Mouse (Mus musculus): ENCODE measurements at regions not wholly inside any gene's neighbourhood (a gene's known extent, or its start where the extent isn't known, plus 50 kb on each side); places are given as distances from the start of the nearest gene placed in this dataset.

GRCm38 (mm10) chr9:35350046-35350552 is 70.8 kb upstream of the Cdon start:
- no peak overlapping the region for H3K4me3 ChIP-seq (ENCODE audit: low read length)
- H3K9ac ChIP-seq (ENCODE audit: low read depth, low read length), result no peak overlapping the region
- H3K4me1 ChIP-seq (ENCODE audit: control insufficient read depth, insufficient read depth, low read length), result no peaks in the 10 kb centered on the region
- no peaks in the 10 kb centered on the region for H3K27me3 ChIP-seq (ENCODE audit: control insufficient read depth, insufficient read depth, low read length)
- no peaks in the 10 kb centered on the region for H3K36me3 ChIP-seq (ENCODE audit: control insufficient read depth, insufficient read depth, low read length)
- no peak for ATAC-seq (ENCODE audit: low FRiP score, low TSS enrichment)
- no peaks in the 10 kb centered on the region for H3K9me3 ChIP-seq (ENCODE audit: control insufficient read depth, low read length)
- H3K27ac ChIP-seq (ENCODE audit: low read depth, low read length), result no peak overlapping the region
- H3K4me2 ChIP-seq (replicated peaks; ENCODE audit: low read depth, low read length), result no peak overlapping the region
- WGBS, result 78% methylated on average over 2 of the region's 2 CpGs

- ATAC-seq (ENCODE audit: low FRiP score, low TSS enrichment), result no peak; the same call in 1 of the 2 replicates
Observed at GRCm38 (mm10) chr9:35351576-35351975, 69.4 kb upstream of the Cdon start.

GRCm38 (mm10) chr9:35354652-35355130 is 66.2 kb upstream of the Cdon start:
- Histone ChIP-seq H3K27ac (ENCODE audit: low read depth, low read length) (no peak overlapping the region), H3K36me3 (ENCODE audit: control insufficient read depth, insufficient read depth, low read length) (no peaks in the 10 kb centered on the region), H3K4me2 (replicated peaks; ENCODE audit: low read depth, low read length) (no peak overlapping the region), H3K4me3 (ENCODE audit: low read length) (no peak overlapping the region), H3K27me3 (ENCODE audit: control insufficient read depth, insufficient read depth, low read length) (no peaks in the 10 kb centered on the region), H3K9ac (ENCODE audit: low read depth, low read length) (no peak overlapping the region), H3K9me3 (ENCODE audit: control insufficient read depth, low read length) (no peaks in the 10 kb centered on the region), H3K4me1 (ENCODE audit: control insufficient read depth, insufficient read depth, low read length) (no peaks in the 10 kb centered on the region)
- 55% methylated on average over 7 of the region's 7 CpGs for WGBS
- ATAC-seq (ENCODE audit: low FRiP score, low TSS enrichment), result peak; percentile 66

More at GRCm38 (mm10) chr9:35351576-35351975, 69.4 kb upstream of the Cdon start:
- WGBS, result 27% methylated on average over 5 of the region's 5 CpGs
- no peak overlapping the region; the same call in 1 of the 2 replicates for H3K27ac ChIP-seq (ENCODE audit: low read depth, low read length)
- H3K9me3 ChIP-seq (ENCODE audit: control insufficient read depth, low read length), result no peaks in the 10 kb centered on the region
- H3K4me1 ChIP-seq (ENCODE audit: control insufficient read depth, insufficient read depth, low read length), result no peaks in the 10 kb centered on the region
- H3K4me2 ChIP-seq (replicated peaks; ENCODE audit: low read depth, low read length), result no peak overlapping the region
- H3K4me3 ChIP-seq (ENCODE audit: low read length), result no peak overlapping the region
- no peak overlapping the region for H3K9ac ChIP-seq (ENCODE audit: low read depth, low read length)
- no peaks in the 10 kb centered on the region for H3K27me3 ChIP-seq (ENCODE audit: control insufficient read depth, insufficient read depth, low read length)
- H3K36me3 ChIP-seq (ENCODE audit: control insufficient read depth, insufficient read depth, low read length), result no peaks in the 10 kb centered on the region

- no peak overlapping the region for H3K4me3 ChIP-seq (ENCODE audit: low read length)
- H3K9me3 ChIP-seq (ENCODE audit: control insufficient read depth, low read length), result no peaks in the 10 kb centered on the region
- ATAC-seq (ENCODE audit: low FRiP score, low TSS enrichment), result no peak
- H3K4me2 ChIP-seq (replicated peaks; ENCODE audit: low read depth, low read length), result no peak overlapping the region
- H3K27ac ChIP-seq (ENCODE audit: low read depth, low read length), result no peak overlapping the region
- H3K27me3 ChIP-seq (ENCODE audit: control insufficient read depth, insufficient read depth, low read length), result no peaks in the 10 kb centered on the region
- 35% methylated on average over 6 of the region's 6 CpGs for WGBS
- no peaks in the 10 kb centered on the region for H3K36me3 ChIP-seq (ENCODE audit: control insufficient read depth, insufficient read depth, low read length)
- peaks cover 13% of the 10 kb centered on the region; the same call in 1 of the 2 replicates for H3K4me1 ChIP-seq (ENCODE audit: control insufficient read depth, insufficient read depth, low read length)
- H3K9ac ChIP-seq (ENCODE audit: low read depth, low read length), result no peak overlapping the region
Observed at GRCm38 (mm10) chr9:35359699-35360098, 61.2 kb upstream of the Cdon start.

GRCm38 (mm10) chr9:35360139-35361100 is 60.5 kb upstream of the Cdon start:
- H3K4me2 ChIP-seq (replicated peaks; ENCODE audit: low read depth, low read length), result no peak overlapping the region
- WGBS, result 30% methylated on average over 6 of the region's 6 CpGs
- no peaks in the 10 kb centered on the region for H3K27me3 ChIP-seq (ENCODE audit: control insufficient read depth, insufficient read depth, low read length)
- H3K36me3 ChIP-seq (ENCODE audit: control insufficient read depth, insufficient read depth, low read length), result no peaks in the 10 kb centered on the region
- peak overlapping the region; percentile 30; the same call in 1 of the 2 replicates for H3K27ac ChIP-seq (ENCODE audit: low read depth, low read length)
- H3K4me1 ChIP-seq (ENCODE audit: control insufficient read depth, insufficient read depth, low read length), result peaks cover 13% of the 10 kb centered on the region; the same call in 1 of the 2 replicates
- H3K9ac ChIP-seq (ENCODE audit: low read depth, low read length), result no peak overlapping the region
- ATAC-seq (ENCODE audit: low FRiP score, low TSS enrichment), result 0 out of 2 replicates have a peak, but pooled peaks have one; percentile 30
- no peak overlapping the region for H3K4me3 ChIP-seq (ENCODE audit: low read length)
- no peaks in the 10 kb centered on the region for H3K9me3 ChIP-seq (ENCODE audit: control insufficient read depth, low read length)

- Histone ChIP-seq H3K27ac (ENCODE audit: low read depth, low read length) (no peak overlapping the region), H3K4me1 (ENCODE audit: control insufficient read depth, insufficient read depth, low read length) (peaks cover 13% of the 10 kb centered on the region; the same call in 1 of the 2 replicates)
Observed at GRCm38 (mm10) chr9:35361432-35361831, 59.5 kb upstream of the Cdon start.

GRCm38 (mm10) chr9:35362276-35362675 is 58.7 kb upstream of the Cdon start:
- H3K27me3 ChIP-seq (ENCODE audit: control insufficient read depth, insufficient read depth, low read length), result no peaks in the 10 kb centered on the region
- 47% methylated on average over 7 of the region's 7 CpGs for WGBS
- H3K4me3 ChIP-seq (ENCODE audit: low read length), result no peak overlapping the region
- peaks cover 13% of the 10 kb centered on the region; the same call in 1 of the 2 replicates for H3K4me1 ChIP-seq (ENCODE audit: control insufficient read depth, insufficient read depth, low read length)
- ATAC-seq (ENCODE audit: low FRiP score, low TSS enrichment), result no peak
- no peak overlapping the region for H3K9ac ChIP-seq (ENCODE audit: low read depth, low read length)
- no peak overlapping the region for H3K4me2 ChIP-seq (replicated peaks; ENCODE audit: low read depth, low read length)
- H3K36me3 ChIP-seq (ENCODE audit: control insufficient read depth, insufficient read depth, low read length), result no peaks in the 10 kb centered on the region
- no peaks in the 10 kb centered on the region for H3K9me3 ChIP-seq (ENCODE audit: control insufficient read depth, low read length)
- H3K27ac ChIP-seq (ENCODE audit: low read depth, low read length), result no peak overlapping the region

More at GRCm38 (mm10) chr9:35361432-35361831, 59.5 kb upstream of the Cdon start:
- 48% methylated on average over 4 of the region's 4 CpGs for WGBS
- Histone ChIP-seq H3K4me3 (ENCODE audit: low read length) (no peak overlapping the region), H3K9ac (ENCODE audit: low read depth, low read length) (no peak overlapping the region), H3K36me3 (ENCODE audit: control insufficient read depth, insufficient read depth, low read length) (no peaks in the 10 kb centered on the region), H3K27me3 (ENCODE audit: control insufficient read depth, insufficient read depth, low read length) (no peaks in the 10 kb centered on the region), H3K4me2 (replicated peaks; ENCODE audit: low read depth, low read length) (no peak overlapping the region), H3K9me3 (ENCODE audit: control insufficient read depth, low read length) (no peaks in the 10 kb centered on the region)
- ATAC-seq (ENCODE audit: low FRiP score, low TSS enrichment), result no peak

- Histone ChIP-seq H3K9me3 (ENCODE audit: control insufficient read depth, low read length) (no peaks in the 10 kb centered on the region), H3K27me3 (ENCODE audit: control insufficient read depth, insufficient read depth, low read length) (no peaks in the 10 kb centered on the region), H3K27ac (ENCODE audit: low read depth, low read length) (no peak overlapping the region), H3K9ac (ENCODE audit: low read depth, low read length) (no peak overlapping the region), H3K36me3 (ENCODE audit: control insufficient read depth, insufficient read depth, low read length) (no peaks in the 10 kb centered on the region), H3K4me1 (ENCODE audit: control insufficient read depth, insufficient read depth, low read length) (peaks cover 13% of the 10 kb centered on the region; the same call in 1 of the 2 replicates), H3K4me2 (replicated peaks; ENCODE audit: low read depth, low read length) (no peak overlapping the region), H3K4me3 (ENCODE audit: low read length) (no peak overlapping the region)
- 59% methylated on average over 5 of the region's 5 CpGs for WGBS
- no peak for ATAC-seq (ENCODE audit: low FRiP score, low TSS enrichment)
Observed at GRCm38 (mm10) chr9:35363079-35363478, 57.8 kb upstream of the Cdon start.

- H3K27me3 ChIP-seq (ENCODE audit: control insufficient read depth, insufficient read depth, low read length), result no peaks in the 10 kb centered on the region
- WGBS, result 40% methylated on average over 4 of the region's 4 CpGs
- no peaks in the 10 kb centered on the region for H3K9me3 ChIP-seq (ENCODE audit: control insufficient read depth, low read length)
- no peak overlapping the region for H3K4me3 ChIP-seq (ENCODE audit: low read length)
- peaks cover 17% of the 10 kb centered on the region; the same call in 1 of the 2 replicates for H3K4me1 ChIP-seq (ENCODE audit: control insufficient read depth, insufficient read depth, low read length)
- H3K9ac ChIP-seq (ENCODE audit: low read depth, low read length), result no peak overlapping the region
- no peaks in the 10 kb centered on the region for H3K36me3 ChIP-seq (ENCODE audit: control insufficient read depth, insufficient read depth, low read length)
- H3K27ac ChIP-seq (ENCODE audit: low read depth, low read length), result no peak overlapping the region
- no peak overlapping the region for H3K4me2 ChIP-seq (replicated peaks; ENCODE audit: low read depth, low read length)
- ATAC-seq (ENCODE audit: low FRiP score, low TSS enrichment), result no peak
Observed at GRCm38 (mm10) chr9:35363936-35364335, 57.0 kb upstream of the Cdon start.

Data from kidney, embryonic 14.5 days (tissue).